Mouse (Mus musculus) ovary, adult 2 months (tissue): ENCODE data around the gene Cd63. TPM values are rescaled to one million over a fixed set of nuclear protein-coding genes. Genes with fewer than 3 reads are reported as not detected.

ENCODE experiments used
- polyA plus RNA-seq: library from polyadenylated mRNA; depleted of rRNA; stranded (reverse); fragments of >200 nt; gene quantifications from 2 replicates; pipeline ENCODE4 v1.2.3, GENCODE M21; 2012; rRNA removed

Cd63 gene
- 152 and 168 TPM in 2 replicates for polyA plus RNA-seq

DNA sequence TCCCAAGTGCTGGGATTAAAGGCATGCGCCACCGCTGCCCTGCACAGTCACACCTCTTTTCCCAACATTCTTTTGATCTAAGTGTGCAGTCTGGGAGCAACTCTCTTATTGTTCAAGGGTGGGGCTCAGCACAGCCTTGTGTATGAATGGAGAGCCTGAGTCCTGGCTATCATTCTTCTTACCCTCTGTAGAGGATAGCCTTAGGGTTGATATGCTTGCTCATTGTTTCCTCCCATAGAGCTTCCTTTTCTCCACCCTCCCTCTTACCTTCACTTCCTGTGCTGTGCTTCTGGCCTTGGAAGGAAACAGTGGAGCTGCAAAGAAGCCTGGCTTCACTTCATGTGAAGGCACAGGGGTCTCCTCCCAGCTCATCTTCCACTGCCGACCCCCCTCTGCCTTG, at the start of gene Cd63:
Gene Cd63, plus strand, starts transcription at position 292 of the 400 bp plus-strand sequence.

DNA sequence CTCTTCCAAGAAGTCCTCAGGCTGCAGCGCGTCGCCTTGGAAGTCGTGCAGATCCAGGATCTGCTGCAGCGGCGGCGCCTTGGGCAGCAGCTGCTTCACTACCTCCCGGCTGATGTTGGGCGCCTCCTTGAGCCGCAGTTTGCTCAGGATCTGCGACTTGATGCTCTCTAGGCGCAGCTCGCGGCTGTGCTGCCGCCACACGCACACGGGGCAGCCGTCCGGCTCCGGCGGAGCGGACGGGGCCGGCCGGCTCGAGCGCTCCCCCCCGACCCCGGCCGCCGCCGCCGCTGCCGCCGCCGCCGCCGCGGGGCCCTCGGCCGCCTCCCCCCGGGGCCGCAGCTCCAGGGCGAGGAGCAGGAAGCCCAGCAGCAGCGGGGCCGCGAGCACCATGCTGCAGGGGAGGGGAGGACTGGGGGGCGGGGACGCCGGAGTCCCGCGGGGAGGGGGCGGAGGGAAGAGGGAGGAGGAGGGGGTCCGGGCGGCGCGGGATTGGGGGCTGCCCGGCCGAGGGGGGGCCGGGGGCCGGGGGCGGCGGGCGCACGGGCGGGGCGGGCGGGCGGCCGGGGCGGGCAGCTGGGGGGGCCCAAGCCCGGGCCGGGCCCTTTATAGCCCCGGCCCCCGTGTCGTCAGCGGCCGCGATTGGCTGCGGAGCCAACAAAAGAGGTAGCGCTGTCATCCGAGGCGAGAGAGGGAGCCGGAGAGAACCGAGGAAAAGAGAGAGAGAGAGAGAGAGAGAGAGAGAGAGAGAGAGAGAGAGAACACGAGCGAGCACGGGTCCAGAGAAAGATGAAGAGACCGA, 9.3 kb upstream of the Cd63 start, which contains the start of gene Gdf11:
Gene Gdf11, minus strand, starts transcription at position 423 of the 799 bp plus-strand sequence.

DNA sequence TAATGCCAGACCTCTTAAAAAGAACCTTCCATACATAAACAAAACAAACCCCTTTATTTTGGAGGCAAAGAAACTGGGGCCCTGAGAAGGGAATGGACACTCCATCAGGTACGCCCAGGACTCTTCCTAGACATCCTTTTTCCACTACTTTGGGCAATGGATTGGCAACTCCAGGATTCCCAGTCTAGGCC, 21.9 kb downstream of the Cd63 start, which contains the start of gene Rdh5:
Gene Rdh5, minus strand, starts transcription at position 67 of the 191 bp plus-strand sequence.

DNA sequence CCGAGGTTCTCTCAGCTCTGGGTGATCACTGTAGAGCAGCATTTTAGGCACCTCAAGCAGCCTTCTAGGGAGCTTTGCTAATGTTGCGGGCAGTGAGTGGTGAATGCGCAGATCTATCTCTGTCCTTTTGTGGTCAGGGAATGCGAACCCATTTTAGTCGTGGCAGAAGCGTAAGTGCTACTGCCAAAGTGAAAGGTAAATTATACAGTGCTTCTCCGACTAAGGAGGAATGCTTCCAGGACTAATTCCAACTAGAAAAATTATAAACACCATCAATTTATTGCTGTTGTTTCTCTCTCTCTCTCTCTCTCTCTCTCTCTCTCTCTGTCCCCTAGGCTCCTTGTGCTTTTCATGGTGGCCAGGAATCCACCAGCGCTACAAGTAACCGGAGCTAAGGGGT, 23.1 kb downstream of the Cd63 start, which contains the start of gene Bloc1s1:
Gene Bloc1s1, minus strand, starts transcription at position 101 of the 400 bp plus-strand sequence.

DNA sequence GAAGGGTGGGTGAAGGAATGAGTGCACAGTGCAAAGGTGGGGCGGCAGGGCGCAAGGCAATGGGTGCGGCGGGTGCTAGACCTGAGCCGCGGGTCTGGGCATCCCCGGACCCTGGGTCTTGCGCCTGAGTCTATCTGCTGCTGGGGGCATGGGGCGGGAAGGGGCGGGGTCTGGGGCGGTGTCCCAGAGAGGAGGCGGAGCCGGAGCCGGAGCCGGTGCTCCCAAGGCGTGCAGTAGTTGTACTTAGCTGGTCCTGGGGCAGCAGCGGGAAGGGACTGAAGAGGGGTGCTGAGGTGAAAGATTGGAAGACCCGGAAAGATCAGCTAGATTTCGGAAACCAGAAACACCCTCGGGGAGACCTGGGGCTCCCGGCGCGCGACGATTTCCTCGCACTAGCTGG, 32.8 kb downstream of the Cd63 start, which contains the start of gene Itga7:
Gene Itga7, plus strand, starts transcription at position 245 of the 400 bp plus-strand sequence.

DNA sequence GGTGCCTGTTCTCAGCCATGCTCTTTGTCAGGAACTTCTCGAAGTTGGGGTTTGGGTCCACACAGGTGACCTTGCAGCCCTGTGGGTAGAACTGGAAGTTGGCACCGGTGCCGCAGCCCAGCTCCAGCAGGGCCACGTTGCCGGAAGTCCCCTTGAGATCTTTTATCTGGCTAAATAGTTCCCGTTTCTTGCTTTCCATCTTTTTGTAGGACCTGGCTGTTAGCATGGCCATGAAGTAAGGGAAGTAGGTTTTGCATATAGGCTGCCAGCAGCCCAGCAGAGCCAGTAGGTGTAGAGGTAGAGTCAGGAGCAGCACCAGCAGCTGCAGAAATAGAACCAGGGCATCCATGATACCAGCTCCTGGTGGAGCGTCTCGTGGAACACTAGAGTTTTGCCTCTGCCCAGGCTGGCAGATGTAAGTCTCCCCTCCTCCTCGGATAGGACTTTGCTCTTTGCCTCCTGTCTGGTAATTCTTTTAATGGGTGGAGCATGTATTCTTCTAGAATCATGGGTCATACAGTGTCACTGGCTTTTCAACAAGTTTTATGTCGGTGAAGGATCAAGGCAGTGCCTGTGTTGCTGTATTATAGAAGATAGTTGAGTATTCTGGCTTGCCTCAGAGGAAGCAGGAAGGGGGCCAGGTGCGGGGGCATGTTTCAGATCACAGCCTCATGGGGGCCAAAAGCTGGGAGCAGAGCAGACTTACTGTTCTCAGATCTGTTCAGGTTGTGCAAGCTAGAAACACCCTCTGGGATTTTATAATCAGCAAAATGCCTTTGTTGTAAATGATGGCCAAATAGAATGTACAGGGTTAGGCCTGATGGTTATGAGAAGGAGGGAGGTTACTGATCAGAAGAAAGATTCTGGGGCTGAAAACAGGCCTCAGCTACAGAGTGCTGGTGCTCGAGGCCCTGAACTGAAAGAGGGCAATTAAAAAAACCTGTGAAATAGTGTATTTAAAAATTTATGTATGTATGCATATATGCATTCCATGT, 60.1 kb downstream of the Cd63 start, which contains the start of gene Mettl7b:
Gene Mettl7b, minus strand, starts transcription at position 399 of the 995 bp plus-strand sequence.

Other genes starting within 250 kb of the Cd63 start
- gene Suox, start 226.9 kb upstream of the Cd63 start, polyA plus RNA-seq = 6.7 and 11.9 TPM in 2 replicates
- 68.7 and 73.1 TPM in 2 replicates for gene Rab5b, start 204.7 kb upstream of the Cd63 start, polyA plus RNA-seq
- 1.5 and 1.9 TPM in 2 replicates for gene Pmel, start 196.8 kb upstream of the Cd63 start, polyA plus RNA-seq
- gene Cdk2, start 196.0 kb upstream of the Cd63 start, polyA plus RNA-seq = 17.5 and 21.4 TPM in 2 replicates
- gene Dgka, start 156.1 kb upstream of the Cd63 start, polyA plus RNA-seq = 14.3 and 18.2 TPM in 2 replicates
- 20.8 and 23.0 TPM in 2 replicates for gene Pym1, start 153.1 kb upstream of the Cd63 start, polyA plus RNA-seq
- gene Mmp19, start 110.1 kb upstream of the Cd63 start, polyA plus RNA-seq = 10.0 and 11.3 TPM in 2 replicates
- gene Dnajc14, start 96.9 kb upstream of the Cd63 start, polyA plus RNA-seq = 10.4 and 10.8 TPM in 2 replicates
- 34.2 and 35.6 TPM in 2 replicates for gene Tmem198b, start 96.6 kb upstream of the Cd63 start, polyA plus RNA-seq
- gene Sarnp, start 83.7 kb upstream of the Cd63 start, polyA plus RNA-seq = 1.6 and 4.1 TPM in 2 replicates
- 30.3 and 44.4 TPM in 2 replicates for gene Ormdl2, start 79.3 kb upstream of the Cd63 start, polyA plus RNA-seq
- 4.8 and 5.4 TPM in 2 replicates for gene Gdf11, start 9.3 kb upstream of the Cd63 start, polyA plus RNA-seq
- 34.5 and 43.3 TPM in 2 replicates for gene Rdh5, start 21.9 kb downstream of the Cd63 start, polyA plus RNA-seq
- 242 and 261 TPM in 2 replicates for gene Bloc1s1, start 23.0 kb downstream of the Cd63 start, polyA plus RNA-seq
- 36.2 and 36.9 TPM in 2 replicates for gene Itga7, start 32.8 kb downstream of the Cd63 start, polyA plus RNA-seq
- gene Mettl7b, start 60.0 kb downstream of the Cd63 start, polyA plus RNA-seq = 0.59 and 1.1 TPM in 2 replicates
- gene Olfr9, start 88.4 kb downstream of the Cd63 start, polyA plus RNA-seq = not detected in 2 replicates
- not detected in 2 replicates for gene Olfr763, start 109.8 kb downstream of the Cd63 start, polyA plus RNA-seq
- gene Olfr764-ps1, start 138.9 kb downstream of the Cd63 start, polyA plus RNA-seq = not detected in 2 replicates
- not detected in 2 replicates for gene Olfr765, start 149.0 kb downstream of the Cd63 start, polyA plus RNA-seq
- gene Olfr766-ps1, start 168.0 kb downstream of the Cd63 start, polyA plus RNA-seq = not detected in 2 replicates
- not detected in 2 replicates for gene Olfr767, start 181.9 kb downstream of the Cd63 start, polyA plus RNA-seq
- not detected in 2 replicates for gene Olfr768, start 198.4 kb downstream of the Cd63 start, polyA plus RNA-seq
- gene Olfr769, start 216.9 kb downstream of the Cd63 start, polyA plus RNA-seq = 0.09 TPM in 1 of 2 replicates, not detected in the other
- gene Olfr770, start 238.0 kb downstream of the Cd63 start, polyA plus RNA-seq = not detected in 2 replicates